Mouse (Mus musculus): ENCODE measurements around the gene Slc39a2.

DNA sequence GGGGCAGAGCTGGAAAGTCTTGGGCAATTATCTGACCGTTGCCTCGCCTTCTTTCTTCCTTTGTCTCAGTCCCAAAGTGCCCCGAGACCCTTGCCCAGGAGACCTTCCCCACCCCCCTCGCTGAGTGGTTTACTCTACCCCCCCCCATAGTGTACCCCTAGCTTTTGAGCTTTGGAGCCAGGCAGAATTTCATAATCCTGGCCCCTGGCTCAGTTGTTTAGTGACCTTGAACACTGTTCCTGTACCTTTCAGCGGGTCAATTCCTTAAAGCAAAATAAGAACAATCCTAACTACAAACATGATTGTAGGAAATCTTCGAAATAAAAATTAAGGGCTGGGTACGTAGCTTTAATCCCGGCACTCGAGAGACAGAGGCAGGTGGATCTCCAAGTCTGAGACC is 48.9 kb downstream of the Slc39a2 start:
- TF ChIP-seq POLR2AphosphoS2 (IDR thresholded peaks at IDR 0.05; ENCODE audit: insufficient read length, low read depth) = no peak
- no peak for TF ChIP-seq CEBPB (IDR thresholded peaks at IDR 0.05; ENCODE audit: insufficient read depth, poor library complexity, severe bottlenecking)
- TF ChIP-seq POLR2A (IDR thresholded peaks at IDR 0.05; ENCODE audit: insufficient read length, low read depth) = no peak
- TF ChIP-seq MYOD1 (IDR thresholded peaks at IDR 0.05; ENCODE audit: control insufficient read depth in 1 of 3, insufficient read length in 2 of 3, low read depth in 2 of 3) = no peak
- no peak for TF ChIP-seq MYOG (IDR thresholded peaks at IDR 0.05; ENCODE audit: control insufficient read depth in 1 of 3, insufficient read depth in 1 of 3, insufficient read length in 2 of 3, low read depth in 2 of 3)
- TF ChIP-seq MAX (IDR thresholded peaks at IDR 0.05; ENCODE audit: low read depth) = no peak
